29 mouse cellular contexts compared by ENCODE assay signal in the genomic region with DNA sequence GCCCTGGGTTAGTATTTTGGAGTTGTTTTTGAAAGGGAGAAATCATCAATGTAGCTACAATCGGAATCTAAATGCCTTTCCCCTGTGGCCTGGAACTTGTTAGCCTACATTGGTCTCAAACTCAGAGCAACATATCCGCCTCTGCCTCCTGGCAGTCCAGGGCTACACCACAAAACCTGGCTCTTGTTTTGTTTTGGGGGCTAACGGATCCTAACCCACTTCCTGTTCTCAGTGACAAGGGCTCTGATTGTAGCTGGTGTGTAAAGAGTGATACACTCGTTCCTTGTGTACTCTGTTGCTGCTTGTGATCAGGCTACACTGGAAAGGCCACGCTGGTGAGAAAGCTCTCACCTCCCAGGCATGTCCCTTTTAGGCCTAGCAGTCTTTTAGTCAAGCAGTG. TPM values are rescaled to one million over a fixed set of nuclear protein-coding genes. Genes with fewer than 3 reads are reported as not detected.
A peak's percentile ranks its signal among the peaks of the same experiment; 100 is the strongest.
DNase-seq lines count a peak whose midpoint lies in the region; ATAC-seq lines count a peak whose summit lies in the region.
"Had no signal": no experiment of that assay in that cellular context is flagged by ENCODE, and none has a peak within 500 bp of the region (broad histone marks: within the 10 kb centered on the region; RNA-seq: fewer than 3 reads in every experiment).

No protein-coding gene starts in this region.

- peaks cover 13% of the 10 kb centered on the region for H3K4me1 ChIP-seq in liver, embryonic 15.5 days (replicated peaks)
- peaks cover 9% of the 10 kb centered on the region for H3K4me1 ChIP-seq in hindbrain, embryonic 10.5 days (replicated peaks)

- ATAC-seq in liver, embryonic 15.5 days (ENCODE audit: insufficient read depth), result no peak
- ATAC-seq in common myeloid progenitor, adult 5-6 weeks (replicated peaks; ENCODE audit: low read depth, poor library complexity, severe bottlenecking), result peak; percentile 80
- ATAC-seq in megakaryocyte progenitor cell, adult 5-6 weeks (replicated peaks; ENCODE audit: poor library complexity), result peak; percentile 59
- ATAC-seq: forebrain, embryonic 14.5 days; Patski had no signal

- no peak overlapping the region for H3K4me2 ChIP-seq in liver, embryonic 15.5 days
- H3K4me2 ChIP-seq: embryonic facial prominence, embryonic 15.5 days; hindbrain, embryonic 14.5 days had no signal

- 0 out of 2 replicates have a peak overlapping the region, but pooled peaks have one; percentile 15 for H3K27ac ChIP-seq in liver, embryonic 15.5 days (replicated peaks)
- H3K27ac ChIP-seq in hindbrain, embryonic 10.5 days, result no peak overlapping the region
- H3K27ac ChIP-seq: embryonic facial prominence, embryonic 15.5 days; forebrain, embryonic 10.5 days; gastrocnemius, adult 2 months; heart, embryonic 10.5 days; hindbrain, embryonic 14.5 days had no signal

- H3K27me3 ChIP-seq in liver, embryonic 15.5 days, result no peaks in the 10 kb centered on the region
- H3K27me3 ChIP-seq in hindbrain, embryonic 10.5 days (ENCODE audit: insufficient read depth, poor library complexity, severe bottlenecking), result no peaks in the 10 kb centered on the region
- H3K27me3 ChIP-seq: CH12.LX; embryonic facial prominence, embryonic 15.5 days; Patski had no signal

- no peak overlapping the region for H3K9ac ChIP-seq in liver, embryonic 15.5 days
- H3K9ac ChIP-seq: embryonic facial prominence, embryonic 15.5 days; hindbrain, embryonic 14.5 days had no signal

- no peak for DNase-seq in liver
- peak; percentile 28 for DNase-seq in thymus, postnatal 4 days
- DNase-seq in cerebellum, adult 18-20 months, result no peak
- DNase-seq in adrenal gland, postnatal 10 days, result no peak
- no peak for DNase-seq in hindbrain, embryonic 10.5 days (ENCODE audit: low spot score)
- DNase-seq: adrenal gland, postnatal 14 days; cerebellum, adult 11-12 months; cerebellum, adult 9-11 months; cerebellum, postnatal 36 days; embryo, embryonic 11 days; gastrocnemius, adult 2 months; gastrocnemius, postnatal 25 days; heart, adult 11 months; heart, postnatal 10 days; heart, postnatal 4 days had no signal

- H3K4me3 ChIP-seq in liver, embryonic 15.5 days (replicated peaks), result no peak overlapping the region
- no peak overlapping the region for H3K4me3 ChIP-seq in hindbrain, embryonic 10.5 days
- H3K4me3 ChIP-seq: embryonic facial prominence, embryonic 15.5 days; erythroblast, embryonic 14.5 days; forebrain, embryonic 10.5 days; gastrocnemius, adult 2 months; heart, embryonic 10.5 days had no signal

- H3K9me3 ChIP-seq in liver, embryonic 15.5 days (replicated peaks), result no peaks in the 10 kb centered on the region
- no peaks in the 10 kb centered on the region for H3K9me3 ChIP-seq in hindbrain, embryonic 10.5 days
- H3K9me3 ChIP-seq: embryonic facial prominence, embryonic 15.5 days; forebrain, embryonic 10.5 days; heart, embryonic 10.5 days had no signal

- H3K36me3 ChIP-seq in liver, embryonic 15.5 days (replicated peaks), result peaks cover 40% of the 10 kb centered on the region
- H3K36me3 ChIP-seq in hindbrain, embryonic 10.5 days, result peaks cover 47% of the 10 kb centered on the region

- 45% methylated on average over 5 of the region's 5 CpGs for WGBS in liver, embryonic 15.5 days (ENCODE audit: insufficient replicate concordance)
- WGBS in hindbrain, embryonic 10.5 days, result 90% methylated on average over 5 of the region's 5 CpGs

RNA-seq across cellular contexts. Expression of gene Pmm2, which starts 6.0 kb away (rescaled TPM):
- 30.4 and 31.5 TPM in 2 replicates for polyA plus RNA-seq in liver, embryonic 15.5 days (2015; fragmentation: Nextera tagmentation; extraction: Ambion mirVana)
- total RNA-seq in common myeloid progenitor, adult 5-6 weeks (2017), result 42.3 and 48.4 TPM in 2 replicates
- 42.9 and 46.5 TPM in 2 replicates for total RNA-seq in megakaryocyte progenitor cell, adult 5-6 weeks (2015)
- 49.1 and 50.9 TPM in 2 replicates for total RNA-seq in megakaryocyte progenitor cell, adult 5-6 weeks (2017)
- 10 to 100 TPM; 56.9 to 74.1 TPM for total RNA-seq in adrenal gland, postnatal 10 days (2021)
- polyA plus RNA-seq in hindbrain, embryonic 10.5 days (2016; fragmentation: Nextera tagmentation; extraction: Ambion mirVana), result 45.3 and 48.9 TPM in 2 replicates

RNA-seq across cellular contexts. Expression of gene Tmem186, which starts 6.1 kb away (rescaled TPM):
- polyA plus RNA-seq in liver, embryonic 15.5 days (2015; fragmentation: Nextera tagmentation; extraction: Ambion mirVana), result 8.9 and 9.8 TPM in 2 replicates
- 19.9 and 20.4 TPM in 2 replicates for total RNA-seq in common myeloid progenitor, adult 5-6 weeks (2017)
- total RNA-seq in megakaryocyte progenitor cell, adult 5-6 weeks (2015), result 6.7 and 8.0 TPM in 2 replicates
- total RNA-seq in megakaryocyte progenitor cell, adult 5-6 weeks (2017), result 13.5 and 17.0 TPM in 2 replicates
- 10 to 100 TPM; 19.0 to 22.4 TPM for total RNA-seq in adrenal gland, postnatal 10 days (2021)
- polyA plus RNA-seq in hindbrain, embryonic 10.5 days (2016; fragmentation: Nextera tagmentation; extraction: Ambion mirVana), result 22.8 and 23.8 TPM in 2 replicates

RNA-seq across cellular contexts. Expression of gene Carhsp1, which starts 40.5 kb away (rescaled TPM):
- 85.9 and 94.7 TPM in 2 replicates for polyA plus RNA-seq in liver, embryonic 15.5 days (2015; fragmentation: Nextera tagmentation; extraction: Ambion mirVana)
- total RNA-seq in common myeloid progenitor, adult 5-6 weeks (2017), result 9.1 and 9.8 TPM in 2 replicates
- total RNA-seq in megakaryocyte progenitor cell, adult 5-6 weeks (2015), result 4.5 and 5.8 TPM in 2 replicates
- 6.0 and 7.9 TPM in 2 replicates for total RNA-seq in megakaryocyte progenitor cell, adult 5-6 weeks (2017)
- 10 to 100 TPM; 76.8 to 85.6 TPM for total RNA-seq in adrenal gland, postnatal 10 days (2021)
- 187 and 235 TPM in 2 replicates for polyA plus RNA-seq in hindbrain, embryonic 10.5 days (2016; fragmentation: Nextera tagmentation; extraction: Ambion mirVana)

RNA-seq across cellular contexts. Expression of gene Gm5767, which starts 49.1 kb away (rescaled TPM):
- polyA plus RNA-seq in liver, embryonic 15.5 days (2015; fragmentation: Nextera tagmentation; extraction: Ambion mirVana), result 0.24 TPM in 1 of 2 replicates, not detected in the other
- total RNA-seq in common myeloid progenitor, adult 5-6 weeks (2017), result not detected in 2 replicates
- not detected in 2 replicates for total RNA-seq in megakaryocyte progenitor cell, adult 5-6 weeks (2015)
- not detected in 2 replicates for total RNA-seq in megakaryocyte progenitor cell, adult 5-6 weeks (2017)
- not detected for total RNA-seq in adrenal gland, postnatal 10 days (2021)
- polyA plus RNA-seq in hindbrain, embryonic 10.5 days (2016; fragmentation: Nextera tagmentation; extraction: Ambion mirVana), result not detected in 2 replicates
- total RNA-seq: adrenal gland, postnatal 14 days; CH12.LX; gastrocnemius, adult 2 months; gastrocnemius, postnatal 25 days; heart, postnatal 10 days; heart, postnatal 4 days had no signal
- polyA plus RNA-seq: C2C12; embryonic facial prominence, embryonic 11.5 days; embryonic facial prominence, embryonic 15.5 days; erythroblast, embryonic 14.5 days; forebrain, embryonic 14.5 days; heart, embryonic 10.5 days; heart, embryonic 14.5 days; Patski had no signal
